Mouse (Mus musculus) cerebellum, postnatal 14 days (tissue): ENCODE data around the gene Plcb1.

Source experiments
- DNase-seq, 2 experiments: peaks; one replicate each; pipeline ENCODE4 v3.0.0; 2021; ENCODE audit warnings: mixed read lengths in 2 of 2

Gene Plcb1

DNA sequence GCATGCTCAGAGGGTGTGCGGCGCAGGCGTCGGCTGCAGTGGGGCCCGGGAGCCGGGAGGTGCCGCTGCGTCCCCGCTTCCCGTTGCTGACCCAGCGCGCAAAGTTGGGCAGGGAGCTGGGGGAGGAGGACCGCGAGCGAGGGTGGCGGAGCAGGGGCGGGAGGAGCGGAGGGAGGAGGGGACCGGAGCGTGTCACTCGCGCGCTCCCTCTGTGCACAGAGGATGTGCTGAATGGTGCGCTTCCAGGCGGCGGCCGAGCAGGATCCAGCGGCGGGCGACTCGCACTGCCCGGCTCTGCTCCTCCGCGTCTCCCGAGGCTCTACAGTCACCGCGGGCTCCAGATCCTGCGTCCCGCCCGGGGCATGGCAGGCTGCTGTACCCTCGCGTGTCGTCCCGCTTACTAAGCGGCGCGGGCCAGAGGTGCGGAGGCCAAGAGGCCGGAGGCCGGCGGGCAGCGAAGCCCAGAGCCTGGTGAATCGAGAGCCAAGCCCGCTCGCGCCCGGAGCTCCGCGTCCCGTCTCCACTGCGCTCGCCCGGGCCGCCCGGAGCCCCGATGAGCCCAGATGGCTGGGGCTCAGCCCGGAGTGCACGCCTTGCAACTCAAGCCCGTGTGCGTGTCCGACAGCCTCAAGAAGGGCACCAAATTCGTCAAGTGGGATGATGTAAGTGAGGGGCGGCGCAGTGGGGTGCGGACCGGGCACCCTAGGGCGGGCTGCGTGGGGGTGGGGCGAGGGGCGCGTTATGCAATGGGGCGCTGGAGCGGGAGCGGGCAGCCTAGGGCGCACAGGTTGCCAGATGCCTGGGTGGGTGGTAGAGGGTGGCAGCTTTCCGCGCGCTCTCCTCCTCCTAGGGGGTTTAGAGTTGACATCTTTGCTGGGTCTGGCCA, at the start of gene Plcb1:
Gene Plcb1, plus strand, starts transcription at position 98 of the 886 bp plus-strand sequence.
- DNase-seq = peak; percentile 91 to 95

DNA sequence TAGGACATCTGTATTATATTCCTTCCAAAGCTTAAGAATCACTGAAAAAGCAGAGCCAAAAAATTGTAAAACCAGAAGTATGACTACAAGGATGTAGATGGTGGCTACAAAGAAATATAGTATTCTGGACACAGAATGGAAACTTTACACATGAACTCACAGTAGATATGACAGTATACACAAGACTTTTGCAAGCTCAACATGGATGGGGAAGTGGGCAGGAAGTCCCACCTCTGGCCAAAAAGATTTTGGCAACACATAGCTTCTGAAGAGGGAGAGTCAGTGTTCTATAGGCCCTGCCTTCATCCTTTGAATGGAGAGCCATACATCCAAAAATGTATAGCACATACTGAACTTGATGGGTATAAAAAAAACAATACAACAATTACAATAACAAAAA, 30.3 kb upstream of the Plcb1 start:
- no peak for DNase-seq

DNA sequence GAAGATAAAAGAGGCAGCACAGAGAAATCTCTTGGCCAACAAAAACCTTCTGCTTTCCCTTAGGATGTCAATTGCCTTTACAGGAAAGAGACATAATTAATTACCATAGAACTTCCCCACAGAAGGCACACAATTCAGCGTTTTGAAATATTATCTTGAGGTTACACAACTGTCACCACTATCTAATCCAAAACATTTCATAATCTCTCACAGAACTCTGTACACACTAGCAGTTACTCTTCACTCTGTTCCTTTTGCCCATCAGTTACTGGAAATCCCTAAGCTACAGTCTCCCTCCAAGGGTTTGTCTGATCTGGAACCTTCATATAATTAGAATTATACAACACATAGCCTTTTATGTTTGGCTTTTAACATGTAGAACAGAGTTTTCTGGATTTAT, 29.8 kb upstream of the Plcb1 start:
- no peak for DNase-seq

DNA sequence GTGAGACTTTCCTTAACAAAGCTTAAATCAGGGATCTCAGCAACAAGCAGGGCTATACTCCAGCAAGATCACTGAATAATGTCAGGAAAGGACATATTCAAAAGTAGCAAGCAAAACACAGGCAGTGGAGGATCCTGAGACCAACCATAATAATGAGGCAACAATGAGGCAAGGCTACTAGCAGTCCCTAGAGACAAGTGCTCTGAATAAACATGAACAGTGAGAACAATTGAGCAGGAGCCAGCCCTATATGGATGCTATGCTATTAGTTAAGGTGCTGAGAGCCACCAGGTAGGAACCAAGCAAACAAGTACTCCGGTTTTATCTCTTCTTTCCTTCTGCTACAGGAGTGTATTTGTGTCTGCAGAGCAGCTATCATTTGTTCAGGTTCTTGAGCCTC, 24.8 kb upstream of the Plcb1 start:
- DNase-seq = no peak

DNA sequence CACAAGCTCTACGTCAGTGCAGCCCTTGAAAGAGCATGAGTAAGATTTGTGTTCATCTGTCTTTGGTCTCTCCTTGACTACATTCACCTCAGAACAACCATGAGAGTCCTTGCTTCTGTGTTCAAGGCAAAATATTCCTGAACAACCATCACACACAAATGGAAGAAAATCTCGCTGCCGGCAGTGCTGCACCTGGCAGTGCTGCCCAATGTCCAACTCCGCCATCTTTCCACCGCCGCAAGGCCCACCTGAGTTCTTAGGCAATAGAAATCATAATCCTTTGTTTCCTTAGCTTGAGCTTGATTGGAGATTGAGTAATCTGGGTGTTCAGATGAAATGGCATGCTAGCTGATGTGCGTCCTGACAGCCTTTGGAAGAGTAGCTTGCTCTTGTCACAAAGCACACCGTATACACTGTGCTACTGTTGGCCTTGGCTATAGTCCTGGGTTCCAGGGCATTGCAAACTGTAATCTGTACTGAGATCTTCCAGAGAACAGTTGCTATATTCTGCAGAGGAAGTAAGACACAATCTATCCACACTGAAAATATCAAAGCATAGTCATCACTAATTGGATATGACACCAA, 22.4 kb upstream of the Plcb1 start:
- DNase-seq = no peak

DNA sequence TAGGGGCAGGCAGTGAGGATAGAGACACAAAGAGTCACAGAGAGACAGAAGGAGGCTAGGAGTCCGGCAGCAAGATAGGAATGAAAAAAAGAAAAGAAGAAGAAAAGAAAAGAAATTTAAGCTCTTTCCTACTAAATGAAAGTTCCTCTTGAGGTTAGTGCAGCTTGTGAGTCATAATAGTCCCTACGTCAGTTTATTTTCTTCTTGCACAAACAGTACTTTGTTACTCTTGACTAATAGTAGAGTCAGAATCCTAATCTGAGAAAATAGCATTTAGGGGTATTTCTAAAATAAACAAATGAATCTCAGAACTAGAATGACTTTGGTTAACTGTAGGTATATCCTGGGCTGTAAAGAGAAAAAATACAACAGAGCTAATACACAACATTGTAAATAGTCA, 21.4 kb upstream of the Plcb1 start:
- DNase-seq = no peak

DNA sequence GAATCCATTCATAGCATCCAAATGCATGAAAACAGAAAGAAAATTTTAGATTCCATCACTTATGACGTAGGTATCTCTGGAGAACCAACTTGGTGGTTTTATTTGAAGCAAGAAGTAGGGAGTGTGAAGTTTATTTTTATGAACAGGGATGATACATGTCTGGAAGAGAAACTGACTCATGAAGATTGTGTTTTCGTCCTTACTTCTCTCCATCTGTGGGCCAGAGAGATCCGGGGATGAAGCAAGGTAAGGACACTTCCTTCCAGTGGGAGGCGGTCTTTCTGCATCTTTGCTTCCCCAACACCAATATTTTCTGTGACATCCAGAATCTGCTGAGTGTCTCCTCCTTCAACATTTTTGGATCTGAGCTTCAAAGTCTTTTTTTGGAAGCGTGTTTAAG, 6.0 kb upstream of the Plcb1 start:
- DNase-seq = peak; percentile 33 to 45

DNA sequence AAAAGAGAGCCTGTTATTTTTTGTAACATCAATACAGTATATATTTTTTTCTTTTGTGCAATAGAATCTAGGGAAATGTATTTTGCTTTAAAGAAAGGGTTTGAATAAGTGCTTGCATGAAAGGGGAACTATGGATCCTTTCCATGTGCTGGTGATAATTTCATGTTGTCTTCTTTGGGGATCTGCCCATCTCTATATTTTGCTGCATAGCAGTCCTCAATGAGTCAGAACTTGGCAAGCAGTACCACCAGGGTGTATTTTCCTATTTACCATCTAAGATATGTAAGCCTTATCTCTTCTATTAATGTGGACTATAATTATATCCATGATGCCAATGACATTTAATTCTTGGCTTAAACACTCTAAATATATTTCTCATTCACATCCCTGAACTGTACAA, 5.6 kb upstream of the Plcb1 start:
- no peak for DNase-seq

DNA sequence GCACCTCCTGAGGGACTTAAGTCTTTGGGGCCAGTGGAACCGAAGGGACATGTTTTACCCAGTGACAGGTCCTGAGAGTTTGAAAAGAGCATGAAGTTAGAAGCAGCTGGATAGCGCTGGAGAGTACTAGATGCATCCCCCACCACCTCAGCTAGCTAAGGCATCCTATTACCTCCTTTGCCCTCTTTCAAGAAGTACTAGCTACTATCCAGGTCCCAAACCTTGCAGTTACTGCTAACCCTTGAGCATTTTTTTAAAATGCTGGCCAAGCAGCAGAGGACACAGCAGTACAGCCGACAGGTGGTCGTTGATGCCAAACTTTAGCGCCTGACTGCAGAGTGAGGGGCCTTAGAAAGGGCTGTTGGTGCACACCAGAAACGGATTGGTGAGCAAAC, 986 bp downstream of the Plcb1 start:
- no peak for DNase-seq

DNA sequence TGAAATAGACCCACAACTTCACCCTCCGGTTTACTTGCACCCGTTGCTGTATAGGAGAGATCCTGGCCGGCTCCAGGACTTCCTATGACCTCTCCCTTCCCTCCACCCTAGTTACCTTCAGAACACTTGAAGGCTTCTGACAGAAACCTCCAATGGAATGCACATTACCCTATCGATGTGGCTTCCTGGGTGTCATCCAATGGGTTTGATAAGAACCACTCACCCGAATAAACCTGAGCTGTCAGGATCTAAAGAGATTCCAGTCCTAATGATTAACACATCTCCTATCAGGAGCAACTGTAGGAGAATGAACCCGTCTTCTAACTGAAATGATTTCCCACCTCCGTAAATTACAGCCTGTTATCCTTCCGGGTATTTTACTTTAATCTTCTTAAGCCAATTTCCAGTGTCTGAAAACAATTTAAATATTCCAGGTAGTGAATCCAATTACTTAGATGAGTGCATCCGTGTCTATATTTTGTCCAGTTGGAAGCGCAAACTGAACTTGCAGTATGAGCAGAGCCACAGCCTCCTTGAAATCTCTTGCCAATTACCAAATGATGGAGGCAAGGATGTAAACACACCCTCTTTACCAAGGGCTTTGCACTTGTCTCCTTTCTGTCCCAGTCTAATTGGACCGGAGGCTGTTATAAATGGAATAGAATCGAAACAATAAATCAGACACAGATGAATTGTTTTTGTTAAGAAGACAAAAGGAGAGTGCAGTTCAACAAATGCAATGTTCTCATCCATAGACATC, 1.6 kb downstream of the Plcb1 start:
- peak in 1 of 2 experiments; percentile 28 for DNase-seq

DNA sequence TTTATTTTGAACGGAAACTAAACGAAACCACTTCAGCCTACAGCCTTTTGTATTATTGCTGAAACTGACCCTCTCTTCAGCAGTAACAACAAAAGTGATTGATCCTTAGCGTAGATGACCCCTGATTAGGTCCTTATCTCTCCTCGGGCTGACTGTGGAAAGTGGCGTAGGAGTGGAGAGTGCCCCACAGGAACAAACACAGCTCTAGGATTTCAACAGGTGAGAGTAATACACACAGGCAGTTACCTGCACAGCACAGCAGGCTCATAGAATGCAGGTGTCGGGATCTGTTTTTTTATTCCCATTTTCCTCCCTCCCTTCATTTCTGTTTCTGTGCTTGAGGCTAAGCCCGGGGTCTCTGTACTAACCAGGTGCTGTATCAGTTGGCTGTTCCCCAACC, 7.1 kb downstream of the Plcb1 start:
- no peak for DNase-seq

DNA sequence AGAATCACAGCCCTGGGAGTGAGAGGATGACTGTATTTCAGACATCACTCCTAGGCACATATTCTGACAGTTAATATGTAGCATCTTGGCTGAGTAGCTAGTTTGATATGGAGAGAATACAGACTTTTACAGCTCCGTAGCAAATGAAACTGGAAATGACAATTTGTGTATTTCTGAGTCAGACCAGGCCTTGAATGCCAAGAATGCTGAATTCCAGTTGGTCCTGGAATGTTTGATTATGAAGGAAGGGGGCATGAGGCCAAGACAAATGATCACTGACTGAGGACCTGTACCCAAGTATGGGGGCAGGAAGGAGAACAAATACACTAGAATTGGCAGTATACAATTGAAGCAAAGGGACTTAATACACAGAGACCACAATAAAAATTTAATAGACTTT, 14.4 kb downstream of the Plcb1 start:
- peak in 1 of 2 experiments; percentile 9 for DNase-seq

DNA sequence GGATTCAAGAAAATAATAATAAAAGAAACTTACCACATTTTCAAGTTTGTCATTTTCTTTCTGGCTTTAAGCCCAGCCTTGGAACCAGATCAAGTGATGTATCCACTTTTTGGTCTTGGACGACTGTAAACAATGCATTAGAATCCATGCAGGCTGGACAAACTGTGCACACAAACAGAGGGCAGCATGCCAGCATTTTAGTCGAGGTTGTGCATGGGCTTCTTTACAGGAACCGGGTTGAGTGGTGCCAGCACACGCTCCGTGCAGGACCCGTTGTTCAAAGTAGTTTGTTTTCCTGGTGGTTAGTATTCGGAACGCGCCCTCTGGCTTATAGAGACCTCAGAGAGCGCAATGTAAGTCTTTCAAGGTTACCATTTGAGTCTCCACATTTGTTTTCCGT, 30.5 kb downstream of the Plcb1 start:
- peak; percentile 50 to 55 for DNase-seq

DNA sequence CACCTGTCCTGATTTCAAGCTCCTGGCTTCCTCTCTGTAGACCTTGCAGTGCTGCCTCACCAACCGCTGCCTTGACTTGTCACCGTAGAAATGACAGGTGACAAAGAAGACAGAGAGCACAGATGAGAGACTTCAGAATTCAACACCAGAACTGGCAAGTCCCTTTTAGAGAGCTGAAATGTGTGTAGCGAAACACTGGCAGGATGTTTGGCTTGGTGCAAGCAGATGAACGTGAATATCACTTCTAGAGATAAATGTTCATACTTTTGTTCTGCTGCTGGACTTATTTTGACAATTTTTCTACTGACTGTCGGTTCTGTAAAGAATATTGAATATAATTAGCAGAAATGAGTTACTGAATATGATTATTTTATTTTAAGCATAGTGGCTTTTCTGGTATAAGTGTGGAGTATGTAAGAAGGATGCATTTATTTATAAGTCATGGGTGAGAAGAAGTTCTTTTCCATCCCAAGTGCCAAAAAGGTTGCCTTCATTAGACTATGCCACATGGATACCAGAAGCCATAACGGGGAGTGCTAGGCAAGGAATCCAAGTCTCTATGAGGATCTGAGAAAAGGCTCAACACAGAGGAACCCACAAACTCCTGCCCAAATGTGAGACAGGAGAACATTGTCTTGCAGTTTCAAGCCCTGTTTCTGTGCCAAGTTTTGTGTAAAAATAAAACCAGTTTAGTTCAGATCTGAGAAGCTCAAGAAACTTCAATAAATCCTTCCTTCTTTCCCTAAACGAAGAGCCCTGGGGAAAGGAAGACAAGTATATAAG, 31.4 kb downstream of the Plcb1 start:
- no peak for DNase-seq

DNA sequence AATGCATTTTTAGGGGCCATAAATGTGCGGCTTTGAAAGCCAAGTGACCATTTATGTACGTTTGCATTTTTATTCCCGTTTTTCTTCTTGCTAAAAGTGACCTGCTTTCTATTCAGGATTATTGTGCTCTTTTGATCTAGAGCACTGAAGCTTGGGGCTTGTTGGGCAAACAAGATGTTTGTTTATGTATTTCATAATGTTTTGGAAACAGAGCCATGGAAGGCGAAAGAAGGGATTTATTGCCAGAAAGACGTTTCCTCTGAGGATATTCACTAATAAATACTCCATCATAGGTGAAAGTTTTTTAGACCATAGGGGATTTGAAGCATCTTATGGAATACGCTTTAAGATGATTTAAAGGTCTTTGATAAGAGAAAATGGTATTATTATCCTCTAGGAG, 35.3 kb downstream of the Plcb1 start:
- DNase-seq = no peak

DNA sequence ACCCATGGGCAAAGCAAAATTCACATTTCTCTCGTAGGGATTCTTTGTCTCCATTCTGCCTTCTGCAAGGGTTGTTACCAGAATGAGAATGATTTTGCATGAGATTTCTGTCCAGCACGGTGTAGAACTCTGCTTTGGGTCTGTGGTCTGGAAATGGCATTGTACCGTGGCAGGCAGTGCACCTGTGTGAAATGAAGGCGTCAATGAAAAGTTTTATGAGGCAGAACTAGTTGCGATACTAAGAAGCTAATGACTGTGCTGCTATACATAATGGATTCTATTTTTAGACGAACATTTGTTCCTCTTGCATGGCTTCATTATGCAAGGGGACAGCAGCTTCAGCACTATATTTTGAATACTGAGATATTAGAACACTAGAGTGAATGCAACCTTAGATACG, 39.8 kb downstream of the Plcb1 start:
- no peak for DNase-seq

DNA sequence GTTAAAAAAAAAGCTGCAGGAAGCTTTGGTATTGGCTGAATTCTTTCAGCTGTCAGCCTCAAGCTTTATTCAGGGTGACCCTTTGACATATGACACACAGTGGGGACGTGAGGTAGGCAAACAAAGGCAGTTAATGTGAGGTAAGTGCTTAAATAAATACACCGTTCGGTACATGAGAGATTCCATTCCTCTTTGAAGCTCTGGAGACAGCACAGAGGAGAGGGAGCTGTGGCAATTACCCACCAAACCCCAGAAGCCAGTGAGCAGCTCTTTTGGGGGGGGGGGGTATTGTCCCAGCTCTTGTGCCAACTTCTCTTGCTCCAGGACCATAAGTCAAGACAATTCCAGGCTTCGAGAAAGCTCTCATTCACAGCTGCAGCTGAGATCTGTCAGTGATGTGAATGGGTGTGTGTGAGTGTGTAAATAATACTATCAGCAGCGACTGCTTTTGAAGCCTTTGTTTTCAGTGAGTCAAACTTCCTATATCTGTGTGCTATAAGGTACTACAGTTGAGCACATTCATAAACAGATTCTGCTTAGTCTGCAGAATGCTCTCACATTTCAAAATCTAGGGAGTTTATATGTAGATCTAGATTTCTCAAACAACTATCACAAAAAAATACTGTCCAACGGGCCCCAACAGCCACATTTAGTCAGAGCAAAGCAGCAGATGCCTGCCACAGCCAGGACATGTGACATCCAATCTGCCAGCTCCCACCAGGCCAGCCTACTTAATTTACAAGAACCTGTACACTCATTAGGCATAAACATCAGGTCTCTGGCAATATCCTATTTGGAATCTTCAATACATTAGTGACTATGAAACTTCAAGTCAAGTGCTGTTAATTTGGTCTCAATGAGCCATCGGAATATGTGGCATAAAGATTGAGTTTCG, 40.5 kb downstream of the Plcb1 start:
- peak; percentile 48 to 64 for DNase-seq

DNA sequence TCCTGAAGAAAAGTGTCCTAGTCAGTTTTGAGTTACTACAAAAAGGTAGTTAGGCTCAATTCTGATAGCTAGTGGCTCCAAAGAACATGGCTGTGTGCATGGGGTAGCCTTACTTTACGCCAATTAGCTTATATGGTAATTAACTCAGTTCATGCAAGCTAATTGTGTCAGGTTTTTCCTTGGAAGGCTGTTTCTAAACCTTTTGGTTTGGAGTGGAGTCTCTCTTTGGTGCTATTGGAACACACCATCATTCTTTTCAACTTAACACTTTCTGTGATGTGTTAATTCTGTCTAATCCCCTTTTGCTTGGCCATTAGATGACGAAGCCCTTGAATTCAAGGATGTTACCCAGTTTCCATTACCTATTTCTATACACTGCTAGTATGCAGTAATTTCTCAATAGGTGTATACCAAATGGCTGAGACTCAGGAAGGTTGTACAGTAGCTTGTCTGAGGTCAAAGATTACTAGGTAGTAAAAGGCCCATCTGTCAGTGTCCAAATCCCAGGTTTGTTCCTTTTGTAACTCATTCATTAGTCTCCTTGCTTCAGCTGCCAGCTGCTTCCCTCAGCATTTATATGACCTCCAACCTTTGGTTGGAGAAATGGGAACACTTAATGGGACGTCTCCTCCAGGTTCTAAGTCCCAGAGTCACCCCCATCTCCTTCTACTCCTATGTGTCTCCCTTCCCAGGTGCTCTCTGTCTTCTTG, 42.1 kb downstream of the Plcb1 start:
- DNase-seq = no peak

DNA sequence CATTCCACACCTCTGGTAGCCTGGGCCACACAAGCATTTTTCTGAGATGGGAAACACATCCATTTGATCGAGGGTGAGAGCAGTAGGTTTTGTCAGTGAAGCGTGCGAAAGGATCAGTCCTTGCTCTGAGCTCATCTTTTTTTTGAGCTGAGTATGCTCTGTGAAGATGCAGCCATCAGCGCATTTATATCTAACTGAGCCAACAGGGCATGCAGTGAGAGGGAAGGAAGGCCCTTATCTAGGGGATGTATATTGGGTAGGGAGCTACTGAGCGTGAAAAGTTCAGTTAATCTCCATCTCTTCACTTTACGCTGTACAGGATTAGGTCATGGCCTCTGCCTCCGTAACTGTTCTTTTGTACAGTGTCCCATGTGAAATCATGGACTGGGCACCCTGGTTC, 46.0 kb downstream of the Plcb1 start:
- no peak for DNase-seq

DNA sequence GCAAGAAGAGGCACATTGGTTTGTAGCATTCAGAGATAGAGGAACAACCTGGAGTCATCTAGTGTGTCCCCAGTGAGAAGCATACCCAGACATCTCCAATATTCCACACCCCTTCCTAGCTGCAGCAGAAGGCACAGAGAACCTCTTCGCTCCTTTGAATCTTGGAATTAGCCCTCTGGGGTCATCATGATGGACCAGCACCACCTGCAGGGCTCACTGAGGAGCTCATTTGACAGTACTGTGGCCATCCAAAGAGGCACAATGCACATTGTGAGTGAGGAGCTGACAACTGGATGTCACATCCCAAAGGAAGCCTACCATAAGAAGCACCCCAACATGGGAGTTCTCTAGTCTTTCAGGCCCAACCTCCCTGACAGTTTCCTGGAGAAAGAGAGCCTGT, 50.2 kb downstream of the Plcb1 start:
- DNase-seq = no peak

DNA sequence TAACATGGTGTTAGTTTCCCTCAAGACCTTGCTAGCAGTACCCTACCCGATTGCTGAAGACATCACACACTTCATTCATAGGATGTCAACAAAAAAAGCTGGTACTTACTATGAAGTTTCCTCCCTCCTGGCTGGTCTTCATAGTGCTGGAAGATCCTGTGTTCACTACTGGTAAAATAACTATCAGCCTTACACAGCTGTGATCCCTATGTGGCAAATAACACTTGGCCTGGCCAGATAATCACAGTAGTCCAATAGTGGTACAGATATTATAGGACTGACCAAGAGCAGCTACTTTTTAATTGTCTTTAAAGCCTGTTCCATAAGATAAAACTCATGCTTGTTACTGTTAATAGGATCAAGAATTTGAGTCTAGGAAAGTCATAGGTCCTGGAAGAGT, 52.3 kb downstream of the Plcb1 start:
- DNase-seq = no peak
